Mouse (Mus musculus): ENCODE data around the gene Mat2a. TPM values are rescaled to one million over a fixed set of nuclear protein-coding genes. Genes with fewer than 3 reads are reported as not detected.

Mat2a gene
- total RNA-seq, 1 experiment = 407 TPM

DNA sequence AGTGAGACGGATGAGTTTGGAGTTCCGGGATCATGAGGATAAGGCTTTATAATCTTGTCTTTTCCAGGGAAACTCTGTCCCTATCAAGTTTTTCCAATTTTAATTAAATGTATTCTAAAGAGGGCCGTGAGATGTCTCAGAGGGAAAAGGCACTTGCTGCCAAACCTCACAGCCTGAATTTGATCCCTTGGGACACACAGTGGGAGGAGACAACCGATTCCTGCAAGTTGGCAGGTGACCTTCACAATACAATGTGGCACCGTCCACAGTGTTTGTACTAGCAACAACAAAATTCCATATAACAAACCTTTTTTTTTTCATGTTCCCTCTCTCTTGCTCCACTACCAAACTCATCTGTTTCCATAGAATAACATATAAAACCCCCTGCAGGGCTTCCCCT is 19.6 kb upstream of the Mat2a start:
- Histone ChIP-seq H3K9ac (ENCODE audit: insufficient read depth, low read depth, low read length, poor library complexity, severe bottlenecking) (no peak overlapping the region), H3K27ac (ENCODE audit: insufficient read depth, low read depth, low read length, poor library complexity, severe bottlenecking) (no peak overlapping the region), H3K4me1 (ENCODE audit: control insufficient read depth in 2 of 2, insufficient read depth in 2 of 2, low read length in 2 of 2, poor library complexity in 1 of 2) (peaks cover 0 to 2% of the 10 kb centered on the region in 2 experiments; a peak in 1 of 4 replicates), H3K36me3 (ENCODE audit: control insufficient read depth, insufficient read depth, low read length, poor library complexity, severe bottlenecking) (no peaks in the 10 kb centered on the region), H3K4me3 (ENCODE audit: insufficient read depth in 1 of 2, low read depth in 1 of 2, low read length in 2 of 2, poor library complexity in 1 of 2, severe bottlenecking in 1 of 2) (no peak overlapping the region), H3K9me3 (ENCODE audit: control insufficient read depth, insufficient read depth, low read depth, low read length) (no peaks in the 10 kb centered on the region)
- DNase-seq (ENCODE audit: low read depth, low spot score) = no peak
- in situ Hi-C loops (cut with MboI; ENCODE audit: low sequenced_read_pairs in 2 of 2, unreplicated experiment in 2 of 2) = no loop called here
- TF ChIP-seq HCFC1 (IDR thresholded peaks at IDR 0.05; ENCODE audit: borderline replicate concordance, insufficient read depth, low read length) = no peak
- TF ChIP-seq ZC3H11A (IDR thresholded peaks at IDR 0.05; ENCODE audit: borderline replicate concordance, low read depth, low read length) = no peak

DNA sequence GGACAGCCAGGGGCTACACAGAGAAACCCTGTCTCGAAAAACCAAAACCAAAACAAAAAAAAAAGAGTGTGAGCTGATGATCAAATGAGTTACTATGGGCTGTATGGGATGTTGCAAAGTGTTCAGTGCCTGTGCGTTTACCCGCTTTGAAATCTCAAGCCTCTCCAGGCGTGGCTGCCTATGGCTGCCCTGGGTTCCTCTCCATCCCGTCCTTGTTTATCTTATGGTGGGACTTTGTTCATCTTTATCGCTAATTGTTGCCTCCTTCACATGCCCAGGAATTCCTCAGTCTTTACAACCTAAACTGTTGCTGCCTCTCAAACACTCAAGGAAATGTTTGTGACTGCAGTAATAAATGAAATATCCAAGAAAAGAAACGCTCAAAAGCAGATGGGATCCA is 19.1 kb upstream of the Mat2a start:
- Histone ChIP-seq H3K27ac (ENCODE audit: insufficient read depth, low read depth, low read length, poor library complexity, severe bottlenecking) (no peak overlapping the region), H3K4me1 (ENCODE audit: control insufficient read depth in 2 of 2, insufficient read depth in 2 of 2, low read length in 2 of 2, poor library complexity in 1 of 2) (peaks cover 0 to 2% of the 10 kb centered on the region in 2 experiments; a peak in 1 of 4 replicates), H3K9ac (ENCODE audit: insufficient read depth, low read depth, low read length, poor library complexity, severe bottlenecking) (no peak overlapping the region), H3K36me3 (ENCODE audit: control insufficient read depth, insufficient read depth, low read length, poor library complexity, severe bottlenecking) (no peaks in the 10 kb centered on the region), H3K4me3 (ENCODE audit: insufficient read depth in 1 of 2, low read depth in 1 of 2, low read length in 2 of 2, poor library complexity in 1 of 2, severe bottlenecking in 1 of 2) (no peak overlapping the region), H3K9me3 (ENCODE audit: control insufficient read depth, insufficient read depth, low read depth, low read length) (no peaks in the 10 kb centered on the region)
- in situ Hi-C loops (cut with MboI; ENCODE audit: low sequenced_read_pairs in 2 of 2, unreplicated experiment in 2 of 2) = no loop called here
- no peak for DNase-seq (ENCODE audit: low read depth, low spot score)
- no peak for TF ChIP-seq HCFC1 (IDR thresholded peaks at IDR 0.05; ENCODE audit: borderline replicate concordance, insufficient read depth, low read length)
- no peak for TF ChIP-seq CHD2 (IDR thresholded peaks at IDR 0.05; ENCODE audit: low read depth, low read length)
- TF ChIP-seq ZNF384 (IDR thresholded peaks at IDR 0.05; ENCODE audit: low read depth, low read length) = no peak
- no peak for TF ChIP-seq ZC3H11A (IDR thresholded peaks at IDR 0.05; ENCODE audit: borderline replicate concordance, low read depth, low read length)
- no peak for TF ChIP-seq MAFK (IDR thresholded peaks at IDR 0.05; ENCODE audit: insufficient read depth, low read depth, low read length)

GRCm38 (mm10) chr6:72456567-72456966 is 17.2 kb upstream of the Mat2a start:
- H3K36me3 ChIP-seq (ENCODE audit: control insufficient read depth, insufficient read depth, low read length, poor library complexity, severe bottlenecking) = no peaks in the 10 kb centered on the region
- no peak overlapping the region for H3K27ac ChIP-seq (ENCODE audit: insufficient read depth, low read depth, low read length, poor library complexity, severe bottlenecking)
- no peak overlapping the region for H3K9ac ChIP-seq (ENCODE audit: insufficient read depth, low read depth, low read length, poor library complexity, severe bottlenecking)
- in situ Hi-C loops (cut with MboI; ENCODE audit: low sequenced_read_pairs in 2 of 2, unreplicated experiment in 2 of 2) = no loop called here
- TF ChIP-seq ZNF384 (IDR thresholded peaks at IDR 0.05; ENCODE audit: low read depth, low read length) (no peak), MAFK (IDR thresholded peaks at IDR 0.05; ENCODE audit: insufficient read depth, low read depth, low read length) (no peak), HCFC1 (IDR thresholded peaks at IDR 0.05; ENCODE audit: borderline replicate concordance, insufficient read depth, low read length) (no peak), CHD2 (IDR thresholded peaks at IDR 0.05; ENCODE audit: low read depth, low read length) (no peak)
- peaks cover 2 to 9% of the 10 kb centered on the region in 2 experiments; a peak in 2 of 4 replicates for H3K4me1 ChIP-seq (ENCODE audit: control insufficient read depth in 2 of 2, insufficient read depth in 2 of 2, low read length in 2 of 2, poor library complexity in 1 of 2)
- no peak overlapping the region for H3K4me3 ChIP-seq (ENCODE audit: insufficient read depth in 1 of 2, low read depth in 1 of 2, low read length in 2 of 2, poor library complexity in 1 of 2, severe bottlenecking in 1 of 2)
- H3K9me3 ChIP-seq (ENCODE audit: control insufficient read depth, insufficient read depth, low read depth, low read length) = no peaks in the 10 kb centered on the region
- no peak for DNase-seq (ENCODE audit: low read depth, low spot score)

DNA sequence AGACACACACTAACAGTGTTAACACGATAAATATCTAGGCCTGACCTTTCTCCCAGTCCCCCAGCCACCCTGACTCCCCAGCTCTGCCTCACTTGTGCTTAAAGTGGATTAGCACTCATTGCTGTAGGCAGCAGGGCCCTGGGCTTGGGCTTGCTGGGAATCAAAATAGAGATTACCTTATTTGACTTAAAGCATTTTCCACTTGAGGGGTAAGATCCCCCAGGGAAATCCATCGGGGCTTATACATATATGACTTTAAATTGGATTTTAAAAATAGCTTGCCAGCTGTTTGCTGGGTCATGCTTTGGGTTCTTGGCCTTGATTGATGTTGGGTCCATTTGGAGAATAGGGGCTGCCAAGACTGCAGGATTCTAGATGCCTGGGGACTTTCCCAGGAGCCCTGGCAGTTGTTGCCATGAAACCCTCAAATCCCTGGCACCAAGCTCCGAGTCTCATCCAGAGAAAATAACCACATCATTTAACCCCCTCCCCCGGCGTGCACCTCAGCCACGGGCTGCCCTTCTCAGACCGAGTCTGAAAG is 15.5 kb upstream of the Mat2a start:
- Histone ChIP-seq H3K9ac (ENCODE audit: insufficient read depth, low read depth, low read length, poor library complexity, severe bottlenecking) (no peak overlapping the region; the same call in 1 of the 2 replicates), H3K27ac (ENCODE audit: insufficient read depth, low read depth, low read length, poor library complexity, severe bottlenecking) (no peak overlapping the region), H3K9me3 (ENCODE audit: control insufficient read depth, insufficient read depth, low read depth, low read length) (no peaks in the 10 kb centered on the region), H3K4me1 (ENCODE audit: control insufficient read depth in 2 of 2, insufficient read depth in 2 of 2, low read length in 2 of 2, poor library complexity in 1 of 2) (peaks cover 2 to 9% of the 10 kb centered on the region in 2 experiments; a peak in 2 of 4 replicates), H3K4me3 (ENCODE audit: insufficient read depth in 1 of 2, low read depth in 1 of 2, low read length in 2 of 2, poor library complexity in 1 of 2, severe bottlenecking in 1 of 2) (no peak overlapping the region), H3K36me3 (ENCODE audit: control insufficient read depth, insufficient read depth, low read length, poor library complexity, severe bottlenecking) (no peaks in the 10 kb centered on the region)
- in situ Hi-C loops (cut with MboI; ENCODE audit: low sequenced_read_pairs in 2 of 2, unreplicated experiment in 2 of 2) = no loop called here
- DNase-seq (ENCODE audit: low read depth, low spot score) = no peak
- TF ChIP-seq ZC3H11A (IDR thresholded peaks at IDR 0.05; ENCODE audit: borderline replicate concordance, low read depth, low read length) (no peak), HCFC1 (IDR thresholded peaks at IDR 0.05; ENCODE audit: borderline replicate concordance, insufficient read depth, low read length) (no peak), ZNF384 (IDR thresholded peaks at IDR 0.05; ENCODE audit: low read depth, low read length) (no peak), MAFK (IDR thresholded peaks at IDR 0.05; ENCODE audit: insufficient read depth, low read depth, low read length) (no peak), CHD2 (IDR thresholded peaks at IDR 0.05; ENCODE audit: low read depth, low read length) (no peak)
